Mouse (Mus musculus) liver, postnatal 0 days (tissue): ENCODE data around the gene Fam155a.

Source experiments
- CTCF ChIP-seq: sonication (generic); IDR thresholded peaks from 2 replicates; pipeline ENCODE4 v1.5.1; 2016; ENCODE audit warnings: antibody characterized with exemption, low read depth
- EP300 ChIP-seq: IDR thresholded peaks from 2 replicates; pipeline ENCODE4 v1.6.1; 2016; ENCODE audit warnings: antibody characterized with exemption, low read depth, mild to moderate bottlenecking

DNA sequence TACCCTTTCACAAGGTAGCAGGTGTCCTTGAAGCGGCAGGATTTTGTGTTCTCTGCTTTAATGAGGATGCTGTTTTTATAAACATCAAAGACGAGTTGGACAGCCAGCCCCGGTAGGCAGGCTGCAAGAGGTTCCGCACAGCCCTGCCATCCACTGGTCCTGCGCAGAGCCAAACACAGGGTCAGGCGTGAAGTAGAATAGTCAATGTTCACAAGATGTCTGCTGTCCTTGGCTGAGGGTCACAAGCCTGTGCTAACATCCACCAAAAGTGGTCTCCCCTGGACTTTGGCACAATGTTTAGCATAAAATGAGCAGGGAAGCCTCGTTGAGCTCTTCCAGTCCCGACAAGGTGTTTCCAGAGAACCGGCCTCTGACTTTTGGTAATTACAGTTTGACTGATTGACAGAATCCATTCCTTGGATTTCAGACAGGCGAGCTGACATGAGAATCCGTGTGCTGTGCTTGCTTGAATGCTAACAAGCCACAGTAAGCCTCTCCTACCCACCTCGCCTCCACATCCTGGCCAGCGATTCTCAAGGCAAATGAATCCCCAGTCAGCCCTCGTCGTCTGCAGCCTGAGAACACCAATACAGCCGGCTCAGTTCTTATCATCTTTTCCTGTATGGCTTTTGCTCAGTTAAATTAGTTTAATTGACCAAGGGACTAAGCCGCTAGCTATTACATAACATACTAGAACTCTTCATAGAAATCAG lies 522.7 kb downstream of the Fam155a start:
- TF ChIP-seq CTCF, result no peak
- no peak for TF ChIP-seq EP300
